Mouse (Mus musculus) liver, adult (tissue): ENCODE measurements around the gene Pgap3.

ENCODE experiments used
- GATA4 ChIP-seq: IDR thresholded peaks from 2 replicates; pipeline ENCODE4 v1.6.1; 2014; ENCODE audit warnings: mild to moderate bottlenecking, low read length; ENCODE audit not compliant: insufficient replicate concordance

Pgap3 gene

GRCm38 (mm10) chr11:98374266-98374665 is 26.0 kb downstream of the Pgap3 start:
- TF ChIP-seq GATA4: no peak

GRCm38 (mm10) chr11:98373244-98373643 is 27.0 kb downstream of the Pgap3 start:
- no peak for TF ChIP-seq GATA4

- TF ChIP-seq GATA4: no peak
Measured at GRCm38 (mm10) chr11:98372406-98372805, 27.9 kb downstream of the Pgap3 start.

- no peak for TF ChIP-seq GATA4
Measured at GRCm38 (mm10) chr11:98371556-98372240, 28.6 kb downstream of the Pgap3 start.

GRCm38 (mm10) chr11:98370588-98370987 is 29.7 kb downstream of the Pgap3 start:
- TF ChIP-seq GATA4: no peak

- TF ChIP-seq GATA4: no peak
Measured at GRCm38 (mm10) chr11:98369337-98369736, 31.0 kb downstream of the Pgap3 start.

GRCm38 (mm10) chr11:98367863-98368186 is 32.5 kb downstream of the Pgap3 start:
- TF ChIP-seq GATA4: no peak

- no peak for TF ChIP-seq GATA4
Measured at GRCm38 (mm10) chr11:98367171-98367862, 33.0 kb downstream of the Pgap3 start.

- no peak for TF ChIP-seq GATA4
Measured at GRCm38 (mm10) chr11:98366290-98366689, 34.0 kb downstream of the Pgap3 start.

GRCm38 (mm10) chr11:98364410-98364809 is 35.9 kb downstream of the Pgap3 start:
- no peak for TF ChIP-seq GATA4

GRCm38 (mm10) chr11:98363817-98364216 is 36.5 kb downstream of the Pgap3 start:
- no peak for TF ChIP-seq GATA4

- TF ChIP-seq GATA4: no peak
Measured at GRCm38 (mm10) chr11:98360866-98361521, 39.3 kb downstream of the Pgap3 start.

GRCm38 (mm10) chr11:98358161-98359083 is 41.9 kb downstream of the Pgap3 start, which contains the start of gene Stard3:
Gene Stard3, plus strand, starts transcription at chr11:98358368.
- TF ChIP-seq GATA4: no peak; the same call in 1 of the 2 replicates

- no peak for TF ChIP-seq GATA4
Measured at GRCm38 (mm10) chr11:98357396-98358160, 42.7 kb downstream of the Pgap3 start.
